Mouse (Mus musculus): ENCODE results near the gene Dner. TPM values are rescaled to one million over a fixed set of nuclear protein-coding genes. Genes with fewer than 3 reads are reported as not detected.

Gene Dner
- polyA plus RNA-seq, 2 experiments from 2014 or later = not detected

DNA sequence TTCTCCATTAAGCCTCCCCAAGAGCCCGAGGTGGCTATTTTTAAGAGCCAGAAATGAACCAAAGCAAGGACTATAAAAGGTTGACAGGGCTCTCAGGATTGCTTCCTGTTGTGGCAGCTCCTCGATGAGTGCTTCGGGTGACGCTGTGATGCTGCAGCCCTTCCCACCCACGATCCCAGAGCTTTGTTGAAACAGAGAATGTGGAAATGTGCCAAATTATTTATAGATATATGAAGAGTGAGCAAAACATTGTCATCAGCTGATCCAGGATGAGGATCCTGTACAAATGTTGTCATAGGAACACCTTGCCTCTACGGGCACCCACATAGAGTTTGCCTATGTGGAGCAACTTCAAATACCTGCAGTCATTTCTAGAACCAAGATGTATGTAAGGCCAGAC lies 67.8 kb downstream of the Dner start:
- ATAC-seq = no peak

GRCm38 (mm10) chr1:84622978-84623554 lies 73.0 kb downstream of the Dner start:
- no peak for ATAC-seq

DNA sequence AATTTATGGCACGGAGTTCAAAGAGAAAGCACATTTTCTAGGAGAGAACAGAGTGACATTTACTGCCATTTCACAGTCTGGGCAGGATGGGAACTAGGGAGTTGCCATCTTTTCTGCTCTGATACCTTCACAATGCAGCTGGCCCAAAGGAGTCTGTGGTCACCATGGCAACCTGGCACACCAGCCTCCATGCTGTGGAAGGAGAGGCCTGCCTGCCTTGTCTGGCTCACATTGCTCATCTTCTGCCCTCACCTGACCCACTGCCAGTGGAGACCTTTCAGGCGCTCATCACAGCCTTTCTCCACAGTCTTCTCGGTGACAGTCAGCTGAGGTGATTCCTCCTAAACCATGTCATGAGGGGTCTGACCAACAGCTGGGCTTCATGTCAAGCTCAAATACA lies 74.7 kb downstream of the Dner start:
- no peak for ATAC-seq

GRCm38 (mm10) chr1:84619131-84619760 lies 76.8 kb downstream of the Dner start:
- no peak for ATAC-seq

DNA sequence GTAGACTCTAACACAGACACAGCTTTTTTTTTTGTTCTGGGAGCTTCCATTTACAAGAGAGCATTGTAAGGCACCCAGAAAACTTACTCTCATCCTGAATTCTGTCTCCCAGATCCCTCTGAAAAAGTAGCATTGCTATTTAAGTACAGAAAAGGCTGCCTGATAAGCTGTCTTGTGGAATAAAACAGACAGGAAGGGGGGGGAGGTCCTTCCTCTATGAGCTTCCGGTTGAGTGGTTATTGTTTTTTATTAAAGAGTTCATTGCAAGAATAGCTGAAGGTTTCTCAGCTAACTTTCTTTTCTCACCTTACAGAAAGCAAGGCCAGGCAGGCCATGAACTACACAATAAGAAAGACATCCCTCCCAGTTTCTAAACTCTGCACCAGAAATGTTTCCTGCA lies 77.9 kb downstream of the Dner start:
- no peak for ATAC-seq

DNA sequence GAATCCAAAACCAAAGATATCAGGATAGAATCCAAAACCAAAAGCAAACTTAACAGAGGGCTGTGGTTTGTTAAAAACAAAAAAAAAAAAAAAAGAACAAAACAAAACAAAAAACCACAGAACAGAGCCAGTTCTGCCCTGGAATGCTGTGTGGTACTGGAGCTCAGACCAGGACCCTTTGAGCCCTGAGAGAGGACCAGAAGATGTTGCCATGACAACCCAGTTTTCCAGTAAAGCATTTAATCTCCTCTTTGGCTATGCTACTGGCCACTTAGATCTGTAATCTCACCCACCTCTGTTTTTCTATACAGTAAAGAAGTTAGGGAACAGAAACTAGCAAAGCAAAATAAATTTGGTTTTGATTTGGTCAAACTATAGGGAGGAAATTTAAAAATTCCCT lies 79.9 kb downstream of the Dner start:
- no peak for ATAC-seq

GRCm38 (mm10) chr1:84614596-84614995 lies 81.4 kb downstream of the Dner start:
- no peak for ATAC-seq

GRCm38 (mm10) chr1:84613119-84613518 lies 82.9 kb downstream of the Dner start:
- no peak for ATAC-seq

DNA sequence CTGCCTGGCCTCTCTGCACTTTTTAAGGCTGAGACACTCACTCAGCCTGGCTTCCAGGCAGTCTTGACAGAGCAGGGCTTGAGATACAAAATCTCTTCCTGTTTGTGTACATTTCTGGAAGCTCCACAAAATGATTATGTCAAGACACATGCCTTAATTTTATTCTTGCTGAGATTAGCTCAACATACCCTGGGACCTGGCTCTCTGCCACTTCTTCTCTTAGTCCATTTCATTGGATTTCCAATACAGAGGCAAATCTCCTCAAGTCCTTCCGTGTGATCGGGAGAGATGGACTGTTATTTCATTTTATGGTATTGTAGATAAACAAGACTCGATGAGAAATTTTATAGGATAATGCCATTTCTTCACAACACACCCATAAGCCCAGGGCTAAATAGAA lies 84.7 kb downstream of the Dner start:
- no peak for ATAC-seq

GRCm38 (mm10) chr1:84599025-84599424 lies 97.0 kb downstream of the Dner start:
- no peak for ATAC-seq

GRCm38 (mm10) chr1:84596023-84596422 lies 100.0 kb downstream of the Dner start:
- ATAC-seq = no peak

DNA sequence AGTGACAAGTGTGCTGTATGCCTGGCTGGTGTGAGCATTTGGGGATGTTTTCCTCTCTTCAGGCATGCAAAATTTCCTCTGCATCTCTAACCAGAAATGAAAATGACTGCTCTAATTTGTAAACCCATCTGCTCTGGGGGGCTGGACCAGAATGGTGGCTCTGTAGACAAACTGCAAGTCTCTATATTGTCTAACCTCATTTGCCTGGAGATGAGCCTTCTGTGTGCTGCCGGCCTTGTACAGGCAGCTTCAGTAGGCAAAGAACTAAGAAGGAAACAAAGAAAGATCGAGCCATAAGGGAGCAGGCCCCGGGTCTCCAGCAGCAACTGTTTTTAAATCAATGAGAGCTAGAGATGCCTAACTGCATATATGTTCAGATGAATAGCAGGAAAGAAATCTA lies 103.6 kb downstream of the Dner start:
- ATAC-seq = no peak

- no peak for ATAC-seq
Measured at GRCm38 (mm10) chr1:84590534-84590933, 105.5 kb downstream of the Dner start.

DNA sequence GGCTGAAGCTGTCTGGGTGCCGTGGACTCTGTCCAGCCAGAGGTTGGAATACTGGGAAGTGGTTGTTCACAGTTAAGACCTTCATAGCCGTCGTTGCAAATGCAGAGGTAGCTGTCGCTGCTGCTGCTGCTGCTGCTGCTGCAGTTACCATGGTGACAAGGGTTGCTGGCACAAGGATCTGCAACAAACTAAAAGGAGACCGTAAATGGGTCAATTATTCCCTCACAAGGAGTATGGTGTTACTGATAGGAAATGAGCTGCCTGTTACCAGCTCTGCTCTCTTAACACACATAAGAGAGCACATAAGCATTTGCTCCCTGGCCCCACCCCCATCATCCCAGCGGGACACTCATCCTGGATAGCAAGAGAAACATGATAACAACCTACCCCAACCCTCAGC lies 110.6 kb downstream of the Dner start:
- ATAC-seq = no peak

GRCm38 (mm10) chr1:84581812-84582211 lies 114.2 kb downstream of the Dner start:
- ATAC-seq = no peak

GRCm38 (mm10) chr1:84561841-84562240 lies 134.2 kb downstream of the Dner start:
- no peak for ATAC-seq

DNA sequence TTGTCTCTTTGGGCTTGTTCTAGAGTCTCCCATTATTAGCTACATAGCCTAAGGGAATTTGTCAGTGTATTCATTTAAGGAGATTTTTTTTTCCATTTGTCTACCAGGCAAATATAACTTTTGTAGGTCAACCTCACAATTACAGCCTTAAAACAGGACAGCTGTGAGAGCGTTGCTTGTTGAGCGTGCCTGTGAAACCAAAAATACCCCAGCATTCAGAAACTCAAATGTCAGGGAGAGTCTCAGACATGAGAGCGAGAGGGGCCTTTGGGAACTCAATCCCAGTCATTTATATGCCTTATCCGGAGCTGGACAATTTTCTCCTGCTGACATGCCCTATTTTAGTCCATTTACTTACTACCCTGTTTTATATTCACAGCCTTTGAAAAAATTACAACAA lies 134.6 kb downstream of the Dner start:
- no peak for ATAC-seq

GRCm38 (mm10) chr1:84556546-84557511 lies 139.2 kb downstream of the Dner start:
- no peak for ATAC-seq

DNA sequence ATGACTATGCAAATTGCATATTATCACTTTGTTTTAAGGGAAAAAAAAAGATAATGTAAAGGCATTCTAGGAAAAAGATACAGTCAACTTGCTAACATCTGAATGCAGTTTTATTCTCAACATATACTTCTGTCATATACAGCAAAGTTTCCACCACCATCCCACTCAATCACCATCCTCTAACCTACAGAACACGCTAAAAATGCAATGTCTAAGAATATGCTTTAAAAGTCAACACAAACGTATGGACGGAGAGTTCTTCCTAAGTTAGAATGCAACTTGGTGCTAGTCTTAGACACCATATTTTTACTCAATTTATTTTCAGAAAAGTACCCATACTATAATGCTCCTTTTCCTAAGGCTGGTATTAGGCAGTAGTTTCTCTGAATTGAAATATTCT lies 144.0 kb downstream of the Dner start:
- no peak for ATAC-seq

GRCm38 (mm10) chr1:84550065-84550368 lies 146.0 kb downstream of the Dner start:
- ATAC-seq = no peak

DNA sequence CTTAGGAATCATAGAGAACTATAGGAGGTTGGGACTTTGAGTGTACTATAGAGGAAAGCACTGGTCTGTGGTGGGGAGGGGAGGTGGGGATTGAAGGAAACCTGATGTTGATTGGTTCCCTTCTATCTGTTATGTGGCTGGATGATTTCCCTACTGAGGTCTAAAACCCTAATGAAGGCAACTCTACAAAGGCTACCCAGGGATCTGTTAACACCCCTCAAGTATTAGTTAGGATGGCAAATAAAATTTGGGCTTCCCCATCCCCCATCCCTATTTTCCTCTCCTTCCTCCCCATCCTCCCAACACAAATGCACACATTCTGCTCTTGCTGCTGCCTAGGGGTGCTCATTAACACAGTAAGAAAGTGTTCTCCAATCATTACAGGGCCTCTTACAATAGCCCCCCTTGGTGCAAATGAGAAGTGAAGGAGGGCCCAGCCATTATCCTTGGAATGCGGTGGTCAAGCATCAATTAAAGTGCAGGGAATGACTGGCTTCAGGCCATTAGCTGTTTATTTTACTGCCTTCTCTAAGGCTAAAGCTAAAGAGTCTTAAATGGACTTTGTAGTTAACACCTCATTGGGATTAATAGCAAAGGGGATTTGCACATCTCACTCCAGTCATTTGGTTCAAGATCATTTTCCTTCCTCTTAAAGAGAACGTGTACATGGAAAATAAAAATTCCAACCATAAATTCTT lies 146.5 kb downstream of the Dner start:
- no peak for ATAC-seq

DNA sequence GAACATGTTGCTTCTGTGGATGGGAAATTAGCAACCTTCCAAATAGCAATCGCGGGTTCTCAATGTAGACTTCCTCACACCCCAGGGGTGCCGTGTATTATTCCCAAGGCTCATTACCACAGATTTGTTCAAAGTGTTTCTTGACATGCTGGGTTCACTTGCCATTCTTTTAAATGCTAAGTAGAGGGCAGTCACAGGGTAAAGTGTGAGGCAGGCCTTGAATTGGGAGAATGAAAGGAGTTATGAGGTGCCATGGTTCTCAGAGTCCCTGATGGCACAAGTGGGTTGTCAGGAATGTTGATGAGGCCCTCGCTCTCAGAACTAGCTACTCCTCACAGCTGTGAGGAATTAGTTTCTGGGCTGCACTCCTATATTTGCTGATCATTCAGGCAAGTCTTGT lies 160.0 kb downstream of the Dner start:
- no peak for ATAC-seq

DNA sequence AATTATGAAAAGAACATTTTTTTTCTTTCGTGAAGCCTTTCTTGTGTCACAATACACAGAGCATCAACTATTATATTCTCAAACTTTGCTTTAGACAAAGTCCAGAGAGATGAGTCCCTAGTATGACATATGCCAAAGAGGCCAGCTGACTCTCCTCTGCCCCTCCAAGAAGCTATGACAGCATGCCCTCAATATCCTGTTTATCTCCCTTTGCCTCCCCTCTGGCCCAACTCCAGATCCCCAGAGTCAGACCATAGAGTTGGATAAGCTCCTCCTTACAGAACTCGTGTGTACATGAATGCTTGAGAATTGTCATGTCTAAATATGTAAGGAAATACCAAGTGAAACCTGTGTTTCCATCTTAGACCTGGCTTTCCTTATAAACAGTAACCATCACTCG lies 170.5 kb downstream of the Dner start:
- ATAC-seq = no peak

All from activated CD4-positive, CD25-positive, alpha-beta regulatory T cell, adult 4 months (primary cell).